Mouse (Mus musculus) heart, embryonic 13.5 days (tissue): ENCODE measurements at regions not wholly inside any gene's neighbourhood (a gene's known extent, or its start where the extent isn't known, plus 50 kb on each side); places are given as distances from the start of the nearest gene placed in this dataset.

Source experiments
- ATAC-seq: fragments of 200-750 bp; cut with Nextera tagmentation; 2 replicates; pipeline ENCODE4 v1.8.0; 2017; ENCODE audit warnings: moderate TSS enrichment; ENCODE audit not compliant: insufficient number of reproducible peaks, low FRiP score, low TSS enrichment; ENCODE audit errors: extremely low read depth
- H3K27ac ChIP-seq: fragments of 300-500 bp; sonication (generic); replicated peaks from 2 replicates; pipeline ENCODE4 v1.5.1; 2015; ENCODE audit warnings: moderate library complexity, mild to moderate bottlenecking, inconsistent platforms
- H3K27me3 ChIP-seq: fragments of 300-500 bp; sonication (generic); replicated peaks from 2 replicates; pipeline ENCODE4 v1.6.1; 2015; ENCODE audit warnings: mild to moderate bottlenecking, inconsistent platforms
- H3K36me3 ChIP-seq: fragments of 300-500 bp; sonication (generic); 2 replicates; pipeline ENCODE4 v1.6.1; 2015; ENCODE audit warnings: mild to moderate bottlenecking, inconsistent platforms
- H3K4me1 ChIP-seq: fragments of 300-500 bp; sonication (generic); 2 replicates; pipeline ENCODE4 v1.6.1; 2015; ENCODE audit warnings: inconsistent platforms
- H3K4me2 ChIP-seq: fragments of 300-500 bp; sonication (generic); 2 replicates; pipeline ENCODE4 v1.6.1; 2015; ENCODE audit warnings: inconsistent platforms, mild to moderate bottlenecking, moderate library complexity
- H3K4me3 ChIP-seq: fragments of 300-500 bp; sonication (generic); 2 replicates; pipeline ENCODE4 v1.5.1; 2015; ENCODE audit warnings: moderate library complexity, mild to moderate bottlenecking, inconsistent platforms
- H3K9ac ChIP-seq: fragments of 300-500 bp; sonication (generic); 2 replicates; pipeline ENCODE4 v1.6.1; 2015; ENCODE audit warnings: inconsistent platforms, mild to moderate bottlenecking, moderate library complexity
- H3K9me3 ChIP-seq: fragments of 300-500 bp; sonication (generic); 2 replicates; pipeline ENCODE4 v1.6.1; 2016; ENCODE audit warnings: inconsistent platforms
- WGBS: fragments of 180-500 bp; shearing (Covaris S2); methylation state at CpG from one replicate; pipeline ENCODE4 v1.1.7; 2015; ENCODE audit warnings: mixed read lengths; 5-methylcytosine and 5-hydroxymethylcytosine counted together

DNA sequence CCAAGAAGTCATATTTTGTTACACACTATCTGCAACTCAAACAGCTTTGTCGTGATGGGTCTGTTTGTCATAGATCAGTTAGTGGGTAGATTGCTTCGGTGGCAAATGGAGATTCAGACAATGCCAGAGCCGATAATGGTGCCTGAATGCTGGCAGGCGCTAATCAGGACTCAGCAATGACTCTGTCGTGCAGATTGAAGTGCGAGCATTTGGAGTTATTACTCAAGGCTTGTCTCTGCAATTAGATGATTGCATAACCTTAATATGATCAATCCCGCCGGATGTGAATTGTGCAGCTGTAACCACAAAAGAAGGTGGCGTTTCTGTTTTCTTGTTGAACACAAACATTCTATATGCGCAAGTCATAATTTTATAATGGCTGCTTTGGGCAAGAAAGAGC is 88.8 kb upstream of the Mafb start:
- Histone ChIP-seq H3K27ac (no peak overlapping the region), H3K27me3 (no peaks in the 10 kb centered on the region; the same call in 1 of the 2 replicates), H3K9ac (no peak overlapping the region), H3K4me3 (no peak overlapping the region), H3K4me1 (peaks cover 16% of the 10 kb centered on the region), H3K9me3 (no peaks in the 10 kb centered on the region), H3K36me3 (no peaks in the 10 kb centered on the region), H3K4me2 (no peak overlapping the region)
- WGBS: 62% methylated on average over 10 of the region's 10 CpGs
- ATAC-seq: no peak

DNA sequence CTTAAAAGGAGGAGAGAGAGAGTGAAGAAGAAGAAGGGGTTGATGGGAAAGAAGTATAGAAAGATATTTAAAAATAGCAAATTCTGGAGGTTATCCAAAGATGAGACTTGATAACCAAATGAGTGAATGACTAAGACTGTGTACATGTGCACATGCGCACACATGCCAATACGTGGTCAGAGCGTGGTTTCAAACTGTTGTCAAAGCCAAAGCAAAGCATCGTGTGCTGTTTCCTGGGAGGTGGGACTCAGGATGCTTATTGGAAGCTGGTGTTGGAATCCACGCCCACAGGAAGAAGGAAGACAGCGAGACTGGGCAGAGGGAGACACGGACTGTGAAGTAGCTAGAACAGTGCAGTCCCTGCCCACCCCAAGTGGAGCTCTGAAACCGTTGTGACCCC is 89.8 kb upstream of the Mafb start:
- 78% methylated on average over 8 of the region's 8 CpGs for WGBS
- H3K9ac ChIP-seq: no peak overlapping the region
- H3K36me3 ChIP-seq: no peaks in the 10 kb centered on the region
- H3K27me3 ChIP-seq: no peaks in the 10 kb centered on the region
- no peaks in the 10 kb centered on the region for H3K9me3 ChIP-seq
- H3K27ac ChIP-seq: no peak overlapping the region
- no peak overlapping the region for H3K4me2 ChIP-seq
- peaks cover 7% of the 10 kb centered on the region for H3K4me1 ChIP-seq
- H3K4me3 ChIP-seq: no peak overlapping the region
- ATAC-seq: no peak

DNA sequence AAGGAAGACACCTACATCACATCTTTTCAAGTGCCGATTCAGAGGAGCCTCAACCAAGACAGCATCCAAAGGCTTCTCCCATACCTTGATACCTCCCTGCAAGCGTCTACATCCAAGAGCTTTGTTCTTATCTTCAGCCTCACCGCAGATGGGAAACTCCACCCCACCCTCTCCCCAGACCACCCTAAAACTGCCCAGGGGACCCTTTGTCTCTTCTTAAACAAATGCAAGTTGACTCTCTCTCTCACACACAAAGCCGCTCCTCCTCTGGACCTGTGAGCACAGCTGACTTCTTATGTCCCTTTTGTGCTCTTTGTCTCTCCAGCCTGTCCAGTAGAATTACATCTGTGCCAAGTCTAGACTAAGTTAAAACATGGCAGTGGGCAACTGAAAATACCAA is 104.7 kb upstream of the Mafb start:
- ATAC-seq: no peak
- WGBS: 72% methylated on average over 4 of the region's 4 CpGs
- Histone ChIP-seq H3K4me3 (no peak overlapping the region), H3K9me3 (no peaks in the 10 kb centered on the region), H3K4me2 (no peak overlapping the region), H3K27ac (no peak overlapping the region), H3K9ac (no peak overlapping the region), H3K4me1 (peaks cover 19% of the 10 kb centered on the region), H3K36me3 (no peaks in the 10 kb centered on the region), H3K27me3 (peaks cover 8% of the 10 kb centered on the region; the same call in 1 of the 2 replicates)

DNA sequence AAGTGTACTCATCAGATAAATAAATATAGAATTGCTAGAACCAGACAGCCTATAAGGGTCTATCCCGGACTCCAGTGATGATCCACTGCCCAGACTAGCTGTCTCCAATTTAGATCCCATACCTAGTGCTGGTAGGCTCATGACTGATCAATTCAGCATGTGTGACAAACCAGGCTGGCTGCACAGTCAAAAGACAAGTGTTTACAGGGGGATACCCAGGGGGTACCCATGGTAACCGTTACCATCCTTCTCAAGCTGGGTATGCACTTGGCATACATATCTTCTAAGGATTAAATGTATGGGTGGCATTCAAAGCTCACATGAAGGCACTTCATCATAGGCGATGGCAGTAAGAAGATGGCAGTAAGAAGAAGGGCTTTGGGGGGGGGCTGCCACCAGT is 109.3 kb upstream of the Mafb start:
- Histone ChIP-seq H3K4me3 (no peak overlapping the region), H3K4me2 (no peak overlapping the region), H3K4me1 (peaks cover 19% of the 10 kb centered on the region), H3K36me3 (no peaks in the 10 kb centered on the region), H3K9ac (no peak overlapping the region), H3K9me3 (no peaks in the 10 kb centered on the region), H3K27me3 (peaks cover 8% of the 10 kb centered on the region; the same call in 1 of the 2 replicates), H3K27ac (no peak overlapping the region)
- whole genome bisulfite sequencing: 71% methylated on average over 3 of the region's 3 CpGs
- ATAC-seq: no peak

DNA sequence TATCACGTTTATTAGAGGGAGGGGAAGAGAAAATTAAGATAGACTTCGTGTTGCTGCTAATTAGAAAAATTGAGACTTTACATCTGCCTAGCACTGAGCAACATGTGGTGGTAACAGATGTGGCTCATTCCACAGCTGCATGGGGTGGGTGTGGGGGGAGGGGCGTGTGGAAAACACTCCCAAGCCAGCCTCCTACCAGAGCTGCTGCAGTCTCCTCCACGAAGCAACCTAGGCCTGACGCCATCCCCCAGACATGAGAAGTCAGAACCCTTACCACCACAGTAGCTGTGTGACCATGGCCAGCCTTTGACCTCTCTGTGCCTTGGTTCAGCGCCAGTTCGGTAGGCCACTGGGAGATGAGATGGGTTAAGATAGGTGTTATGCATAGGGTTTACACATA is 112.4 kb upstream of the Mafb start:
- Histone ChIP-seq H3K27ac (no peak overlapping the region), H3K4me3 (no peak overlapping the region), H3K9me3 (no peaks in the 10 kb centered on the region), H3K9ac (no peak overlapping the region), H3K4me1 (no peaks in the 10 kb centered on the region), H3K4me2 (no peak overlapping the region), H3K27me3 (peaks cover 10% of the 10 kb centered on the region; the same call in 1 of the 2 replicates), H3K36me3 (no peaks in the 10 kb centered on the region)
- no peak for ATAC-seq
- WGBS: 52% methylated on average over 7 of the region's 7 CpGs

DNA sequence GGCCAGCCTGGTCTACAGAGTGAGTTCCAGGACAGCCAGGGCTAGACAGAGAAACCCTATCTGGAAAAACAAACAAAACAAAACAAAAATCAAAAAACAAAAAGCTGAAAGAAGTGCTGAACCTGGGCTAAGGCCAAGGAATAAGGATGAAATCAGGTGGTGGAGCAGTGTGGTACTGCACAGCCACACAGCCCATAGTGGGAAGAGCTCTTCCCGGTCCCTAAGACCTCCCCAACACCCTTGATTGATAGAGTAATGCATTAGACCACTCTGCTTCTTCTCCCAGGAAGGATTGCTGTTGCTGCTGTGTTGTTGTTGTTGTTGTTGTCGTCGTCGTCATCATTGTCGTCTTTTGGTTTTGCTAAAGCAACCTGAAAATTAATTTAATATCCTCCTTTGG is 118.2 kb upstream of the Mafb start:
- Histone ChIP-seq H3K27ac (no peak overlapping the region), H3K27me3 (0 out of 2 replicates have a peak, but pooled peaks cover 7% of the 10 kb centered on the region), H3K4me2 (no peak overlapping the region), H3K9ac (no peak overlapping the region), H3K4me1 (no peaks in the 10 kb centered on the region), H3K9me3 (no peaks in the 10 kb centered on the region), H3K4me3 (no peak overlapping the region), H3K36me3 (no peaks in the 10 kb centered on the region)
- 79% methylated on average over 5 of the region's 5 CpGs for WGBS
- no peak for ATAC-seq

DNA sequence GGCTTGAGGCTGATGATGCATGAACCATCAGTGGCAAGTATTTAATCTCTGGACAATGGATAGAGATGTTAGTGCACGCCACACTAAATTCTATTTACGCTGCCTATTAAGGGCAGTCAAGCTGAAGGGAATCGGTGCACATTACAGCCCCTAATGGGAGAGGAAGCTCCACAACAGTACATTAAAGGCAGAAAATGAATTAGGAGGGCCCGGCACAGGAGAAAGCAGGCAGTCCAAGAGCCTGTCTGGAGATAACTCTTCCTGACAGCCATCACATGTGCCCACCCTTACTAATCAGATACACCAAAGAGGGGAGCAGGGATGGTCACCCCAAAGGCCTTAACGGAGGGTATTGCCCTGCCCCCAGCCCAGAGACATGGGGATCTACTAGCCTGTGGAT is 118.7 kb upstream of the Mafb start:
- Histone ChIP-seq H3K4me1 (no peaks in the 10 kb centered on the region), H3K27ac (no peak overlapping the region), H3K4me2 (no peak overlapping the region), H3K9ac (no peak overlapping the region), H3K27me3 (0 out of 2 replicates have a peak, but pooled peaks cover 9% of the 10 kb centered on the region), H3K9me3 (no peaks in the 10 kb centered on the region), H3K4me3 (no peak overlapping the region), H3K36me3 (no peaks in the 10 kb centered on the region)
- WGBS: 78% methylated on average over 5 of the region's 5 CpGs
- ATAC-seq: no peak

DNA sequence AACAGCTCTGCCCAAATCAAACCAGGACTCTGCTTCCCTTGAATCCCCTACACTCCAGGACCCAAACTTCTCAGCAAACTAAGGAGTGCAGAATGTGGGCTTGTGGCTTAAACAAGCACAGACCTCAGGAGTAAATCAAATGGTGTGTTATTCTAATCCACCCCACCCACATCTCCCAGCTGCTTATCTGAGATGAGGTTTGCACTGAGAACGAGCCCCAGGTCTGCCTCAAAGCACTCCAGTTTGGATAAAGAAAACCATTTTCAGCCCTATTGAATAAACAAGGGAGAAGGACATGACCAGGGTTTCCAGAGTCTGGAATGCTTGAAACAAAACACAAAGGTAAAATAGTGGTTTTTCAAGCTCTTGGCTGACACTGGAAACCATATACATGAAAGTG is 132.9 kb upstream of the Mafb start:
- Histone ChIP-seq H3K4me1 (0 out of 2 replicates have a peak, but pooled peaks cover 7% of the 10 kb centered on the region), H3K27me3 (peaks cover 10% of the 10 kb centered on the region), H3K4me3 (no peak overlapping the region), H3K27ac (no peak overlapping the region), H3K36me3 (no peaks in the 10 kb centered on the region), H3K9me3 (no peaks in the 10 kb centered on the region), H3K9ac (no peak overlapping the region), H3K4me2 (no peak overlapping the region)
- no peak for ATAC-seq
- WGBS: 6% methylated on average over 1 of the region's 1 CpGs

DNA sequence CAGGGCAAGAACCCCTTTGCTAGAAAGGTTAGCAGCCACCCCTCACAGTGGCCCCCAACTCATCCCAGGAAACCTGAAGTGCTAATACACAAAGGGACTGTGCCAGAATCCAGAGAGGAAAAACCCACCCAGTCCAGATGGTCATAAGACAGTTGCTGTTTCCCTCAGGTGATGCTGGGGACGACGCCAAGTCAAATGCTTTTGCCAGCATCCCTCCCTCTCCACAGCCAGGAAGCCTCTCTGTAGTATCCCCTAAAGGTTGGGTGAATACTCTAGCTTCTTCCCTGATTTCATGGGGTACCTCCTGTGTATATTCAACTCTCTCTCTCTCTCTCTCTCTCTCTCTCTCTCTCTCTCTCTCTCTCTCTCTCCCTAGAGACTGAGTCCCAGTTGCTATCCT is 136.0 kb upstream of the Mafb start:
- Histone ChIP-seq H3K4me1 (0 out of 2 replicates have a peak, but pooled peaks cover 7% of the 10 kb centered on the region), H3K9ac (no peak overlapping the region), H3K27me3 (peaks cover 10% of the 10 kb centered on the region), H3K36me3 (no peaks in the 10 kb centered on the region), H3K4me2 (no peak overlapping the region), H3K27ac (no peak overlapping the region), H3K4me3 (no peak overlapping the region), H3K9me3 (no peaks in the 10 kb centered on the region)
- ATAC-seq: no peak
- WGBS: 80% methylated on average over 2 of the region's 2 CpGs

DNA sequence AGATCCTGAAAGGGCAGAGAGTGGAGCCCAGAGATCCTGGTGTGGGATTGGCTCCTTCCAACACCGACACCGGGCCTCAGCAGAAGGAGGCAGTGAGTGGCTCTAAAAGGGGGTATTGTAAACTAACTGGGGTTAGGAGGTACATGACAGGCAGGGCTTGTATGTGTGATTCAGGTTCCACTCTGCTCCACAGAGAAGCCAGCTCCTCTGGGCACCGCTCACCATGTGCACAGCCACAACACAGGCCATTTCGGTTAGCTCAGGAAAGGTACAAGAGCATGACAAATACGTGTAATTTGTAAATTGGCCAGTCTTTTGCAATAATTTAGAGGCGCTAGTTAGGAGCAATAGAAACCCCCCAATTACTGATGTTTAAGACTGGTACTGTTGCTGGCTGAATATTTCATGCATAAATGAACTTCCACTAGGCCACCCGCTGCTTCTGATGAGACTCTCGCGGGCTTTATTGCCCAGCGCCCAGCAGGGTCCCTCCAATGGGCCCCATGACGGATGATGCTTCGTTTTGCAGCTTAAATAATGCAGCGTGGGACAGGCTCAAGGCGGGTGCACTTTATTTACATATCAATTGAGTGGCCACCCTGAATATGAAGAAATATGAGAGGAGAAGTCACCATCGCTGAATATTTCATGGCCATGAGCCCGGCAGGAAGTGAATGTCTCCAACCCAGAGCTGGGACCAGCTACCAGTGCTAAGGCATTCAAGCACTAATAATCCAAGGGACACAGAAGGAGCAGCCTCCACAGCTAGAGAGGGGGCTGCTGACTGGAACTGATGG is 136.9 kb upstream of the Mafb start:
- no peak for ATAC-seq
- Histone ChIP-seq H3K27ac (no peak overlapping the region), H3K4me1 (0 out of 2 replicates have a peak, but pooled peaks cover 7% of the 10 kb centered on the region), H3K27me3 (peaks cover 10% of the 10 kb centered on the region), H3K9ac (no peak overlapping the region), H3K4me3 (no peak overlapping the region), H3K9me3 (no peaks in the 10 kb centered on the region), H3K36me3 (no peaks in the 10 kb centered on the region), H3K4me2 (no peak overlapping the region)
- 79% methylated on average over 16 of the region's 16 CpGs for WGBS

DNA sequence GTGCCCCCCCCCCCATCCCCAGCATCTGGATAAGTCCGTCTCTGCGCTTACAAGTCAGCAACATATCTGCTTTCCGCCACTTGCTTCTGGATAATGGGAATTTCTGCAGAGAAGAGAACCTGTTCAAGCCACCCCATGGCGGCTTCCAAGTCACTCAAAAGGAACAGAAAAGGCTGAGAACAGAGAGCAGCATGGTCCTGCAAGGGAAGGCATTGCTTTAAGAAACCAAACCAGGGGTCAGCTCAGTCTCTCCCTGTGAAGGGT is 137.5 kb upstream of the Mafb start:
- Histone ChIP-seq H3K9me3 (no peaks in the 10 kb centered on the region), H3K4me2 (no peak overlapping the region), H3K27ac (no peak overlapping the region), H3K4me1 (0 out of 2 replicates have a peak, but pooled peaks cover 5% of the 10 kb centered on the region), H3K4me3 (no peak overlapping the region), H3K36me3 (no peaks in the 10 kb centered on the region), H3K9ac (no peak overlapping the region), H3K27me3 (peaks cover 10% of the 10 kb centered on the region)
- no peak for ATAC-seq
- 80% methylated on average over 4 of the region's 4 CpGs for WGBS

DNA sequence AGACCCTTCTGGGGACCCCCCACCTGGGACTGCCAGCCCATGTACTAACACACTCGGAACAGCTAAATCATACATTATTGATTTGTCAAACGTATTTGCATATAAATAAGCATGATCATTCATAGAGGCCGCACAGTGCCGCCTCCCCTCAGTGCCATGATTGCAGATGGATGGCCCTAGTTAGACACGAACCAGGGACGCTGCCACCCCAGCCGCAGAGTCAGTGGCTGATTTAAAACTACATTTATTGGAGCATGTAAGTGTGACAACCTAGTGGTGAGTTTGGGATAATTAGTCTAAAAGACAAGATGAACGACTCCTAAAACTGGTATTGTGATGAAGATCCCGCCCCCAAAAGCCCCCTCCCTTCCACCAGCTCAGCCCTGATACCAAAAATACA is 138.3 kb upstream of the Top1 start:
- Histone ChIP-seq H3K27me3 (peaks cover 6% of the 10 kb centered on the region), H3K9me3 (no peaks in the 10 kb centered on the region), H3K4me1 (peaks cover 11% of the 10 kb centered on the region), H3K4me2 (no peak overlapping the region), H3K27ac (no peak overlapping the region), H3K9ac (no peak overlapping the region), H3K36me3 (no peaks in the 10 kb centered on the region), H3K4me3 (no peak overlapping the region)
- 72% methylated on average over 9 of the region's 9 CpGs for WGBS
- no peak for ATAC-seq
